Mouse (Mus musculus) erythroblast, adult 5-6 weeks (primary cell): ENCODE data around the gene Selenos. TPM values are rescaled to one million over a fixed set of nuclear protein-coding genes. Genes with fewer than 3 reads are reported as not detected.

Experiments used
- ATAC-seq: replicated peaks from 2 replicates; pipeline ENCODE4 v1.8.0; 2016; ENCODE audit warnings: moderate number of reproducible peaks, mild to moderate bottlenecking, moderate TSS enrichment, inconsistent platforms; ENCODE audit not compliant: poor library complexity, low FRiP score, severe bottlenecking
- total RNA-seq, 2 experiments: library from RNA; stranded (forward) in 1 of 2; stranded (reverse) in 1 of 2; fragments of 150-400 nt in 1 of 2; fragments of 200-764, 138-1000 nt in 1 of 2; gene quantifications; 2 replicates each; pipeline versions ENCODE4 v1.2.3 to v1.2.4; 2015 to 2017; ENCODE audit warnings: low replicate concordance in 2 of 2

Selenos gene
- total RNA-seq, 2 experiments from 2014 or later = 14.8 to 27.7 TPM

DNA sequence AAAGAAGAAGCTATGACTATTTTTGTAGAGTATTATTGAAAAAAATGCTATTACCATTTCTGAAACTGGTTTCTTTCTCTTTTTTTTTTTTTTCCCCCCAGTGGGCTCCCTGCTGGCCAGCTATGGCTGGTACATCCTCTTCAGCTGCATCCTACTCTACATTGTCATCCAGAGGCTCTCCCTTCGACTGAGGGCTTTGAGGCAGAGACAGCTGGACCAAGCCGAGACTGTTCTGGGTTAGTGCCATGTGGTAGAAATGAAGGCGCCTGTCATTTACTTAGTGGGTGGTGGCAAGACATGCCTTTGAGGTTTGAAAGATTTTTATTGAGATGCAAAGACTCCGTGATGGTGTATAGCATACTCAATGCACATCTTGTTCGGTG, 773 bp downstream of the Selenos start:
- no peak for ATAC-seq

DNA sequence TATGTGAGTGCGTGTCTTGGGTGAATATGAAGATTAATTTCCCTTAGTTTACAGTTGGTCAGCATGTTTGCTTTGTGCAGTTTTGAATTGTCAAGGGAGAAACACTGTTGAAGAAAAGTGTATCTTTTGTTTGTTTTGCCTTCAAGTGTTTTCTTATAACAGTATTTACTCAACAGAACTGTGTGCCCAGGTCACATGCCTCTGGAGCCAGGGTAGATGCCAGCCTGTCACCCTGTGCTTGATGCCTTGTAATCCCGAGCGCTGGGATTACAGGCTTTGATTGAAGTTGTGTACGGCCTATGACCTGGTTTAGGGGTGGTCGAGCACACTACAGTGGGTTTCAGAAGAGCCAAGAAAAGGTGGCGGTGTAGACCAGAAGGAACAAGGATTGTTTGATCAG, 4.3 kb downstream of the Selenos start:
- ATAC-seq = no peak

DNA sequence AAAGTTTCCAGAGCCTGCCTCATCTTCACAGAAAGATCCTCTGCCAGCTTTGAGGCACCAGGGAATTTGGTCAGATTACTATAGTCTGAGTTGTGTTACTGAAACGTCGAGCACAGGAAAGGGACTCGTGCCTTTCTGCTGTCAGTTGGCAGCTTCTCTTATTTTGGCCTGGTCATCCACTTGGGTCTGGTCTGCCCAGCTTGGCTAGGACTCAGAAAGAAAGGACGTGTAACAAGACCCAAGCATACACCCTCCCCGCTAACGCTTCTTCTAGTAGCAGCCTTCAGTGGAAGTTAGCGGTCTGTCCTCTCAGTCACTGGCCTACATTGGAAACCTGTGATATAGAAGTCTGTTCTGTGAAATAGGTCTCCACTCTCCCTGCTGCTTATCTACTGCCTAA, 5.1 kb downstream of the Selenos start:
- ATAC-seq = no peak

- no peak for ATAC-seq
Observed at GRCm38 (mm10) chr7:66087652-66088051, 8.2 kb downstream of the Selenos start.

DNA sequence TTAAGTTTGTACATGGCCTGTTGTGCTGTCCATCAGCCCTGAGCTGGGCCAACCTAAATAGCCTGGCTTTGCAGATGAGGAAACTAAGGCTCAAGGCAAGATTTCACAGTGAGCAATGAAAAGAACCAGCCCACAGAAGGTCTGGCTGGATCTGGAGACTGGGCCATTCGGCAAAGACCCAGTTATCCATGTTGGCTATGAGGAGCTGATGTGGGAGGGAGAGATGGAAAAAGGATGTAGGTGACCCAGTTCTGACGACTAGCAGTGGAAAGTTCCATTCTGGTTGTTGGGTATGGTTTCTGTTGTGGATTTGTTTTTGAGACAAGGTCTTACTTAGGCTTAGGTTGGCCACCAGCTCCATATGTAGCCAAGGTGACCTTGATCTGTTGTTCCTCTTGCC, 8.6 kb downstream of the Selenos start:
- no peak for ATAC-seq

DNA sequence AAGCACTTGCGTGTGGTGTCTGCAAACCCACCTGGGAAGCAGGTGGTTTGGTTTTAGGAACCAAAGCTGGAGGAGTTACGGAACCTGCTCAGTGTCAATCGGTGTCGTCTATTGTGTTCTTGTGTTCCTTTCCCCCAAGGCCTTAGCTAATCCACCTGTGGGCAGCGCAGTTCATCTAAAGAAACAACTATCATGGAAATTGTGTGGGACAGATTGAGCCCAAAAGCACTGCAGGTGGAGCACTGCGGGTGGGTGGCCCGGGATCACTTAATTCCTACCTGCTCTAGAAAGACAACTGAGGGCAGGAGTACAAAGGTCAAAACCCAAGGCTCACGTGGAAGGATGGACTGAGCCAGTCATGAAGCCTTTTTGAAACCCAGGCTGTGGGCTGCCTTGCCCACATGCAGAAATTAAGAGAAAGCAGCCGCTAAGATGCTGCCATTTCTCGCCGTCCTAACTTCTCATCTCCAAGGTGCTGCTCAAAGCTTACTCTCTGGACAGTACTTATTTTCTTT, 11.3 kb downstream of the Selenos start:
- ATAC-seq = no peak

DNA sequence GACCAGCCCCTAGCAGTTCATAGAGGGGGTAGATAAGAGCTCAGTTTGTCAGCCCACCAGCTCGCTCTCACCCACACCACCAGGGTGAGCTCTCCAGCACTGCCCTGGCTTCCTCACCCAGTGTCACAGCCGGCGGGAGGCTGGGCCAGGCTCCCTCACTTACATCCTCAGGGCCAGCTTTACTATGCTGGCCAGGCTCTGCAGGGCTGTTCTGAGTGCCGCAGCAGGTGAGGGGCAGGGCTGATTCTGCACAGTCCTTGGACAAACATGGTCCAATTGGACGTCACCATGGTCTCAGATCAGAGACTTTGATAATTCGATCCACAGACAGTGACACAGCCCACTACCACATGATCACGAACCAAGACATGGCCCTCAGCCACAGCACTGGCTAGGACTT, 12.1 kb downstream of the Selenos start:
- ATAC-seq = no peak

DNA sequence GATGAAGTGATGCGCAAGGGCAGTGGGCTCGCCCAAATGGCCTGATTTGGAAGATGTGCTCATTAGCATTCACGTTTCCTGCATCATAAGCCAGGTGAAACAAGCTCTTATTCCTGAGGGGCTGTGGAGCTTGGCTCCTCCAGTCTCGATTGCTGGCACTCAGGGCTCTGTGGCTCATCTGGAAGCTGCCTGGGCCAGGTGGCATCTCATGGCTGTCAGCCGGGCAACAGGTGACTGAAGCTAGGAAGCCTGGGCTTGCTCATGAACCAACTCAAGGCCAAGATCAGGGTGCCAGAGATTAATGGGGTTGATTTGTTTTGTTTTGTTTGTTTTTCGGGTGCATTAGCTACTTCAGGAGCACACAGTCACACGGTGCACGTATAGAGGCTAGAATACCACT, 13.2 kb downstream of the Selenos start:
- no peak for ATAC-seq

- ATAC-seq = no peak
Observed at GRCm38 (mm10) chr7:66094141-66094540, 14.7 kb downstream of the Selenos start.

- ATAC-seq = no peak
Observed at GRCm38 (mm10) chr7:66098803-66099202, 19.4 kb downstream of the Selenos start.

DNA sequence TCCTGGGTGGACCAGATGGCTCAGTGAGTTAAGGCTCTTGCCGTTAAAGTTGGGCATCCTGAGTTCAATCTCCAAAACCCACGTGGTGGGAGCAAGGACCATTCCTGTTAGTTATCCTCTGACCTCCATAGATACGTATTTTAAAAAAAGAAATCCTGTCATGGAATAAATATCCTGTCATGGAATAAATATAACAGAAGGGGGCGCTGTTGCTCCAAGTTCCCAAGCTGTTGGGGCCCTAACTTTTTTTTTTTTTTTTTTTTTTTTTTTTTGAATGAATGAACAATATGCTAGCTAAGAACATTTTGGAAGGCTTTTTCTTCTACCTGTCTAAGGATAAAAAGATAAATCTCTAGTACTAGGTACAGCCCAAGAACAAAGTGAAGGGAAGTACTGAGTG, 22.4 kb downstream of the Selenos start:
- ATAC-seq = peak; percentile 63; the same call in 1 of the 2 replicates

GRCm38 (mm10) chr7:66104531-66104930, 25.1 kb downstream of the Selenos start:
- no peak for ATAC-seq

DNA sequence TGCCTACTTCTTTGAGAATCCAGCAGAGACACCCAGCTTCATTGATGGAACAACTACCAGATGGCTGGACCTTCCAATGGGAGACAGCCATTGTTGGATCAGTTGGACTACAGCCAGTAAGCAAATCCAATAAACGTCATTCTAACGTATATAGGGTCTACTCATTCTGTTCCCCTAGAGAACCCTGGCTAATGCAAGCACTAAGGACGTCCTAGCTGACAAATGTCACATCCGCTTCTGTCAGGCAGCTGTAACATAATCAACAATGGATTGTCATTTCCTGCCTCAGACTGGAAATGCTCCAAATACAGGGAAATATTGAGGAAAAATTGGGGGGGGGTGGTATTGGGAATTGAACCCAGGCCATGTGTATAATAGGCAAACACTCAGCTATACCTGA, 26.3 kb downstream of the Selenos start:
- ATAC-seq = no peak

- no peak for ATAC-seq
Observed at GRCm38 (mm10) chr7:66106581-66107056, 27.2 kb downstream of the Selenos start.

DNA sequence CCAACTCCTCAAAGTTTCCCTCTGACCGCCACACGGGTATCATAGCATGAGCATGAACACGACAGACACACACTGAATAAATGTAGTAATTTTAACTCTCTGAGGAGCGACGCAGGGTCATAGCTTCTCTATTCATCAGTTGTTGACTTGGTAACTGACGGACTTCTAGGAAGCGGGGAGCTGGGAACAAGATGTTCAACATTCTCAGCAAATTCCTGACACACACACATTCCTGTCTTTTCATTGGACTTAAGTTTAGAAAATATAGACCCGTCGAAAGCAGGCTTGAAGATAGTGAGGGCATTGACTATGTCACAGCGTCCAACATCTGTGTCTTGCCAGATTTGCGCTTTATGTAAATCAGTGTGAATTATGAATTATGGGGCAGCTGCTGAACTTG, 27.8 kb downstream of the Selenos start:
- ATAC-seq = no peak

DNA sequence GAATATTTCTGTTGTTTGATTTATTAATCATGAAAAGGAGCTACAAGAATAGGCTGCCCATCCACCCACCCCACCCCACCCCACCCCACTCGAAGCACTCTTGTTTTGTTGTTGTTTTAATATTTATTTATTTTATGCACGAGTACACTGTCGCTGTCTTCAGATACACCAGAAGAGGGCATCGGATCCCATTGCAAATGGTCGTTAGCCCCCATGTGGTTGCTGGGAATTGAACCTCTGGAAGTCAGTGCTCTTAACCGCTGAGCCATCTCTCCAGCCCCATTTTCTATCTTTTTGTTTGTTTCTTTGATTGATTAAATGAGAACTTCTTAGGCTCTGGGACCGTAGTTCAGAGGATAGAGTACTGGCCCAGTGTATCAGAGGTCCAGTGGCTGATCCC, 28.5 kb downstream of the Selenos start:
- ATAC-seq = no peak

GRCm38 (mm10) chr7:66108961-66109854, 29.8 kb downstream of the Selenos start, which contains the start of gene Chsy1:
Gene Chsy1 (plus strand): TSS chr7:66109515.
- ATAC-seq = peak; percentile 33

DNA sequence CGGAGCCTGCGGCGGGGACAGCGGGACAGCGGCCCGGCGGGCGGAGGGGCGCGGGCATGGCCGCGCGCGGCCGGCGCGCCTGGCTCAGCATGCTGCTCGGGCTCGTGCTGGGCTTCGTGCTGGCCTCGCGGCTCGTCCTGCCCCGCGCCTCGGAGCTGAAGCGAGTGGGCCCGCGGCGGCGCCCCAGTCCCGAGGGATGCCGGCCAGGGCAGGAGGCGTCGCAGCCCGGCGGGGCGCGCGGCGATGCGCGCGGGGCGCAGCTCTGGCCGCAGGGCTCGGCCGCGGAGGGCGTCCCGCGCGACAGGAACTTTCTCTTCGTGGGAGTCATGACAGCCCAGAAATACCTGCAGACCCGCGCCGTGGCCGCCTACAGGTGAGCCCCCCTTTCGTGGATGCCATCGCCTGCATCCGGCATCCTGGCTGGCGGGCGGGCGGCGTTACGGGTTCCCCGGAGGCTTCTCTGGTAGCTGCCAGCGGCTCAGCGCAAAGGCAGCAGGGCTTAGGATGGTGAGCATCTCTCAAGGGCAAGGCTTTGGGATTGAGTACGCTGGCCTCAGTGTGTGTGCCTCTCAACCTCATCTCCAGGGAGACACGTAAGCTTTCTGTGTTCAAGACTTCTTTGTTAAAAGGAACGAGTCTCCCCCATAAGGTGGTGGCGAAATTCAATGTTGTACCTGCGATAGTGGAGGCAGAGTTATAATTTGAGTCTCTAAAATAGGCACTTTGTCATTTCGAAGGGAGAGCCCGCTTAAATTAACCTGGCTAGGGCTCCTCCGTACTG, 30.6 kb downstream of the Selenos start:
- ATAC-seq = peak; percentile 42; the same call in 1 of the 2 replicates

GRCm38 (mm10) chr7:66110636-66111112, 31.2 kb downstream of the Selenos start:
- peak; percentile 23; the same call in 1 of the 2 replicates for ATAC-seq

DNA sequence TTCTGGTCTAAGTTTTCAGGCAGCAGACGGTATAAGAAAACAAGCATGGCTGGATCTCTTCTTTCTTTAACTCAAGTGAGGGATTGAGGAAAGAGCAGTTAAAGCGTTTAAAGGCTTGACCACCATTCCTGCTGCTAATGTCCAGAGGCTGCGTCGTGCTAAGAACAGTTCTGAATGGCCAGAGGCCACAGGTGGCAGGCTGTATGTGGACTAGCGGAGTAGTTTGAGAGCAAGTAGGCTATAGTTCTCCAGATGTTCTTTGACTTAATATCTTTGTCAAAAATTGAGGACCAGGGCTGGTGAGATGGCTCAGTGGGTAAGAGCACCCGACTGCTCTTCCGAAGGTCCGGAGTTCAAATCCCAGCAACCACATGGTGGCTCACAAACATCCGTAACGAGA, 31.8 kb downstream of the Selenos start:
- no peak for ATAC-seq
